Mouse (Mus musculus) embryonic facial prominence, embryonic 15.5 days (tissue): ENCODE data around the gene Myh7b. TPM values are rescaled to one million over a fixed set of nuclear protein-coding genes. Genes with fewer than 3 reads are reported as not detected.

ENCODE experiments used
- ATAC-seq: fragments of 200-750 bp; cut with Nextera tagmentation; 2 replicates; pipeline ENCODE4 v1.8.0; 2017; ENCODE audit warnings: low read depth, moderate TSS enrichment; ENCODE audit not compliant: insufficient number of reproducible peaks, low FRiP score, low TSS enrichment
- H3K27ac ChIP-seq: fragments of 300-500 bp; sonication (generic); replicated peaks from 2 replicates; pipeline ENCODE4 v1.5.1; 2015; ENCODE audit warnings: mild to moderate bottlenecking, inconsistent platforms
- H3K27me3 ChIP-seq: fragments of 300-500 bp; sonication (generic); 2 replicates; pipeline ENCODE4 v1.6.1; 2015; ENCODE audit warnings: inconsistent platforms
- H3K36me3 ChIP-seq: fragments of 300-500 bp; sonication (generic); 2 replicates; pipeline ENCODE4 v1.6.1; 2015; ENCODE audit warnings: mild to moderate bottlenecking, inconsistent platforms
- H3K4me1 ChIP-seq: fragments of 300-500 bp; sonication (generic); 2 replicates; pipeline ENCODE4 v1.6.1; 2015; ENCODE audit warnings: inconsistent platforms
- H3K4me2 ChIP-seq: fragments of 300-500 bp; sonication (generic); replicated peaks from 2 replicates; pipeline ENCODE4 v1.6.1; 2015; ENCODE audit warnings: mild to moderate bottlenecking, inconsistent platforms
- H3K4me3 ChIP-seq: fragments of 300-500 bp; sonication (generic); replicated peaks from 2 replicates; pipeline ENCODE4 v1.5.1; 2015; ENCODE audit warnings: mild to moderate bottlenecking, inconsistent platforms
- H3K9ac ChIP-seq: fragments of 300-500 bp; sonication (generic); 2 replicates; pipeline ENCODE4 v1.6.1; 2015; ENCODE audit warnings: inconsistent platforms
- H3K9me3 ChIP-seq: fragments of 300-500 bp; sonication (generic); replicated peaks from 2 replicates; pipeline ENCODE4 v1.6.1; 2016; ENCODE audit warnings: inconsistent platforms
- WGBS: fragments of 180-500 bp; shearing (Covaris S2); methylation state at CpG from one replicate; pipeline ENCODE4 v1.1.7; 2015; 5-methylcytosine and 5-hydroxymethylcytosine counted together
- polyA plus RNA-seq: library from polyadenylated mRNA; unstranded; fragments of >200 nt; fragmentation: Nextera tagmentation; extraction: Ambion mirVana; gene quantifications from 2 replicates; pipeline ENCODE4 v1.2.1, GENCODE M21; 2015

Gene Myh7b
- polyA plus RNA-seq, 1 experiment from 2014 or later, result 1.7 TPM

DNA sequence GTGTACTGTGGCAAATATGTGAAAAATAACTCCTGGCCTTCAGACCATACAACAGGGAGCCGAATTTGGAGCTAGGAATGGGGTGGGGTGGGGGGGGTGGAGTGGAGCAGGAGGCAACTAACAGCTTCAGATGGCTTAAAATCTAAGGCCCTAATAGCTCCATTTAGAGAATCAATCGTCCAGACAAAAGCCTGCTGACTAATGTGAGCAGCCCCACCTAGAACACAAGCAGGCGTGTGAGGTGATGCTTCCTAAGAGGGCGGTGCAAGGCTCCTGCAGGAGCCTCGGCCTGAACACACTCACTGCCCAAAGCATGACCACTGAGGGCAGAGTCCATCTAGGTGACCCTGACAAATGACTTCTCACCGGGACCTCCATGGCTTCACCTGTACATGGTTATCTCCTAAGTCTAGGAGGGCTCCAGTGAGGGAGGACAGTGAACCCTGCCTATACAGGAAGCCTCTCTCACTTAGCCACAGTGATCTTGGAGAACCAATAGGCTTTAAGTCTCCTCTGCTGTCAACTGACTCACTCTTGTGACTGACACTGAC lies 53.0 kb downstream of the Myh7b start:
- WGBS, result 81% methylated on average over 6 of the region's 6 CpGs
- H3K4me3 ChIP-seq, result no peak overlapping the region
- H3K27ac ChIP-seq, result no peak overlapping the region

GRCm38 (mm10) chr2:155667881-155668280 lies 56.9 kb downstream of the Myh7b start:
- Histone ChIP-seq H3K9ac (no peak overlapping the region), H3K4me2 (no peak overlapping the region), H3K36me3 (peaks cover 68% of the 10 kb centered on the region), H3K4me3 (no peak overlapping the region), H3K9me3 (no peaks in the 10 kb centered on the region), H3K27ac (no peak overlapping the region), H3K27me3 (no peaks in the 10 kb centered on the region), H3K4me1 (no peaks in the 10 kb centered on the region)
- WGBS, result 97% methylated on average over 8 of the region's 8 CpGs
- ATAC-seq, result no peak

More for the DNA sequence above, 53.0 kb downstream of the Myh7b start:
- H3K9ac ChIP-seq, result no peak overlapping the region
- peaks cover 73% of the 10 kb centered on the region for H3K36me3 ChIP-seq
- ATAC-seq, result no peak
- H3K4me1 ChIP-seq, result no peaks in the 10 kb centered on the region
- no peak overlapping the region for H3K4me2 ChIP-seq
- H3K9me3 ChIP-seq, result no peaks in the 10 kb centered on the region
- no peaks in the 10 kb centered on the region for H3K27me3 ChIP-seq

DNA sequence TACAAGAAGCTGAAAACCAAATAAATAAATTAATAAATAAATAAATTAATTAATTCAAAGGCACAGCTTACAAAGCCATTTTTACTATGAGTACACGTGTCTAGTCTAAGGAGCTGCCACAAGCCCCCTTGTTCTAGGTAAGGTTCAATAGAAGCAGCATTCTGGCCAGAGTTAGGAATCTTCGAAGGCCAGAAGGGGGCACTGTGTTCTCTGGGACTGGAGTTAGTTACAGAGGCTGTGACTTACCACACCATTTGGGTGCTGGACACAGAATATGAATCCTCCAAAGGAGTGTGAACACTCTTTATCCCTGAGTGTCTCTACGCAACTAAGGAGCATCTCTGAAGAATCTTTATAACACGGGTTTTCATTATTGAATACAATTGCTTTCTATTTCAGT lies 57.4 kb downstream of the Myh7b start:
- H3K9me3 ChIP-seq, result no peaks in the 10 kb centered on the region
- H3K9ac ChIP-seq, result no peak overlapping the region
- peaks cover 67% of the 10 kb centered on the region for H3K36me3 ChIP-seq
- no peak for ATAC-seq
- no peak overlapping the region for H3K27ac ChIP-seq
- H3K27me3 ChIP-seq, result no peaks in the 10 kb centered on the region
- H3K4me1 ChIP-seq, result no peaks in the 10 kb centered on the region
- no peak overlapping the region for H3K4me2 ChIP-seq
- H3K4me3 ChIP-seq, result no peak overlapping the region
- 82% methylated on average over 4 of the region's 4 CpGs for WGBS

DNA sequence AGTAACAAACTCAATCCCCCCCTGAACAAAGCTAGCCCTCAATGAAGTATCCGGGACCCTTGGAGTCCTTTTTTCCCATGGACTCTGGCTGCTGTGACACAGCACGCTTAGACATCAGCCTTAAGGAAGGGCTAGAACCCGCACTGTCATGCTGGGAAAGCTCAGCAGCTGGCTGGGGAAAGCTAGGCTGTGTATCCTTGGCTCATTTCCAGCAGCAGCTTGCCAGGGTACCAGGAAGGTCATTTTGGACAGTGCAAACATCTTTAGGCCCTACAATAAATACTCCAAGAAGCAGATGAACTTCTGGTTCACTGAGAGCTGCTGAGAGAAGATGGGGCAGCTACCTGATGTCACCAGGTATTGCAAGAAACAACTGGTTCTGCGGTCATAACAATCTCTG lies 60.2 kb downstream of the Myh7b start:
- no peak overlapping the region for H3K4me2 ChIP-seq
- no peak overlapping the region for H3K4me3 ChIP-seq
- WGBS, result 86% methylated on average over 4 of the region's 4 CpGs
- H3K36me3 ChIP-seq, result peaks cover 44% of the 10 kb centered on the region
- H3K4me1 ChIP-seq, result no peaks in the 10 kb centered on the region
- no peak overlapping the region for H3K9ac ChIP-seq
- no peaks in the 10 kb centered on the region for H3K9me3 ChIP-seq
- ATAC-seq, result no peak
- H3K27ac ChIP-seq, result no peak overlapping the region
- H3K27me3 ChIP-seq, result no peaks in the 10 kb centered on the region

DNA sequence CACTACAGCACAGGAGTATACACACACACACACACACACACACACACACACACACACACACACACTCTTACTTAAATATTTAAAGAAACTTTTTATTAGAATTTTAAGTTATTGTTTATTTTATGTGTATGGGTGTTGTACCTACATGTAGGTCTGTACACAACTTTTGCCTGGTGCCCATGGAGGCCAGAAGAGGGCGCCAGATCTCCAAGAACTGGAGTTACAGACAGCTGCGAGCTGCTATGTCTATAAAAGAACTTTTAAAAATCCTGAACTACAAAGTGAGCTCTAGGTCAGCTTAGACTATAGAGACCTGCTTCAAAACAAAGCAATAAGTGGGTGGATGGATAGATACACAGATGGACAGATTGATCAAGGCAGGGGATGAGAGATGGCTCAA lies 62.5 kb downstream of the Myh7b start:
- H3K4me2 ChIP-seq, result no peak overlapping the region
- H3K4me3 ChIP-seq, result no peak overlapping the region
- H3K36me3 ChIP-seq, result peaks cover 24% of the 10 kb centered on the region
- no peaks in the 10 kb centered on the region for H3K27me3 ChIP-seq
- H3K9me3 ChIP-seq, result no peaks in the 10 kb centered on the region
- no peaks in the 10 kb centered on the region for H3K4me1 ChIP-seq
- 16% methylated on average over 2 of the region's 2 CpGs for WGBS
- H3K9ac ChIP-seq, result no peak overlapping the region
- no peak overlapping the region for H3K27ac ChIP-seq
- no peak for ATAC-seq

DNA sequence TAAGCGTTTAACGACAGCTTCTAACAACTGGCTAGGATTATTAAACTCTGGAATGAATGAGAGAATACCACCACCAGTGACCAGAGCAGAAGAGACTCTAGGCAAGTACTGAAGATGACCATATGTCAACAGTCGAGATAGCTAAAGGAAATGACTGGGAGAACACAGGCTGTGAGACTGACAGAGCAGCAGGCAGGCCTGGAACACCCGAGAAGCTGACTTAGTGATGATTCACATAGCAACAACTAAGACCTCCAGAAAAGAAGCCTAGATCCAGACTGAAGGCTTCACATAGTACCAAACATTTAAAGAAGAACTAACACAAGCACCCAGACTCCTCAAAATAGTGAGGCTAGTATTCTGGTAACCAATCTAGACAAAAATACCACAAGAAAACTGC lies 64.1 kb downstream of the Myh7b start:
- 72% methylated on average over 4 of the region's 4 CpGs for WGBS

DNA sequence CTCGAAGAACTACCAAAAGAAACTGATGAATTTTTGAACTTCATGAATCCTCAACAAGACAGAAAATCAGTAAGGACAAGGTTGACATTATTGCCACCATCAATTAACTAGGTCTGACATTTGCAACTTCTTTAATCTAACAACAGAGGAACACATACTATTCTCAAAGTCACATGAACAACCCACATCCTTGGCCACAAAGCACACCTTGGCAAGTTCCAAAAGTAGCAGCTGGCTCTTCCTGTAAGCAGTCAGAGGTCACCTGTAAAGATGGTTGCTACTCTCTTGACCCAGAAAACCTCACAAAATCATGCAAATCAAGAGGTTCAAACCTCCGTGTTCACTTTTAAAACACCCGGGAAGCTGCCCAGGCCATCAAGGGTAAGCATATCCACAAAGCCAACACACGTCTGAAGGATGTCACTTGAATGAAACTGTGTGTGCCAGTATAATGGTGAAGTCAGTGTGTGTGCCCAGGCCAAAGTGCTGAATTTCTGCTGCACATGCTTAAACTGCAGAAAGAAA lies 68.6 kb downstream of the Myh7b start:
- no peaks in the 10 kb centered on the region for H3K9me3 ChIP-seq
- ATAC-seq, result no peak
- no peak overlapping the region for H3K4me3 ChIP-seq
- H3K36me3 ChIP-seq, result no peaks in the 10 kb centered on the region; the same call in 1 of the 2 replicates
- WGBS, result 90% methylated on average over 4 of the region's 4 CpGs
- H3K9ac ChIP-seq, result no peak overlapping the region
- H3K4me2 ChIP-seq, result no peak overlapping the region
- no peaks in the 10 kb centered on the region for H3K4me1 ChIP-seq
- H3K27me3 ChIP-seq, result no peaks in the 10 kb centered on the region
- H3K27ac ChIP-seq, result no peak overlapping the region

More for the DNA sequence above, 64.1 kb downstream of the Myh7b start:
- no peak overlapping the region for H3K27ac ChIP-seq
- peaks cover 23% of the 10 kb centered on the region for H3K36me3 ChIP-seq
- no peak overlapping the region for H3K4me2 ChIP-seq
- no peaks in the 10 kb centered on the region for H3K4me1 ChIP-seq
- no peak overlapping the region for H3K4me3 ChIP-seq
- no peaks in the 10 kb centered on the region for H3K27me3 ChIP-seq
- H3K9me3 ChIP-seq, result no peaks in the 10 kb centered on the region
- ATAC-seq, result no peak
- no peak overlapping the region for H3K9ac ChIP-seq

DNA sequence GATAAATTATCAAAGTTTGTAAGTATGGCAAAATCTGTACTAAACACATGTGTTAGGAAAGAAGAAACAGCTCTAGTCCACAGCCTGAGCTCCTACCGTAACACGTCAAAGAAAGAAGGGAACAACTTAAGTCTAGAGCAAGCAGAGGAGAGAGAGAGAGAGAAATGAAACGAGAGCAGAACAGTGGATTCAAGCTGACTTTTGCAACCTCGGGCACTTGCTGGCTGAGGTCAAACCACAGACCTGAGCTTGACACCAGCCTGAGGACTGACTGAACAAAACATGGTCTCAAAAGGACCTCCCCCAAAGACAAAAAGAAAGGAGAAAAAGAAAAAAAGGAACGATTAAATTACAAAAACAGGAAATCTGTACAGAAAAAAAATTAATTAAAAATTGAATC lies 69.6 kb downstream of the Myh7b start:
- Histone ChIP-seq H3K36me3 (no peaks in the 10 kb centered on the region; the same call in 1 of the 2 replicates), H3K4me1 (no peaks in the 10 kb centered on the region), H3K4me2 (no peak overlapping the region), H3K4me3 (no peak overlapping the region), H3K27ac (no peak overlapping the region), H3K9me3 (no peaks in the 10 kb centered on the region), H3K9ac (no peak overlapping the region), H3K27me3 (no peaks in the 10 kb centered on the region)
- ATAC-seq, result no peak
- WGBS, result 58% methylated on average over 5 of the region's 5 CpGs

GRCm38 (mm10) chr2:155681194-155681593 lies 70.2 kb downstream of the Myh7b start:
- no peaks in the 10 kb centered on the region for H3K27me3 ChIP-seq
- no peak overlapping the region for H3K4me3 ChIP-seq
- H3K9me3 ChIP-seq, result no peaks in the 10 kb centered on the region
- H3K4me2 ChIP-seq, result no peak overlapping the region
- H3K27ac ChIP-seq, result no peak overlapping the region
- no peak for ATAC-seq
- H3K36me3 ChIP-seq, result no peaks in the 10 kb centered on the region; the same call in 1 of the 2 replicates
- H3K9ac ChIP-seq, result no peak overlapping the region
- WGBS, result 65% methylated on average over 8 of the region's 8 CpGs
- no peaks in the 10 kb centered on the region for H3K4me1 ChIP-seq

- Histone ChIP-seq H3K9me3 (no peaks in the 10 kb centered on the region), H3K27me3 (no peaks in the 10 kb centered on the region), H3K27ac (no peak overlapping the region), H3K36me3 (no peaks in the 10 kb centered on the region; the same call in 1 of the 2 replicates), H3K9ac (no peak overlapping the region), H3K4me2 (no peak overlapping the region), H3K4me1 (no peaks in the 10 kb centered on the region), H3K4me3 (no peak overlapping the region)
- WGBS, result 87% methylated on average over 2 of the region's 2 CpGs
- no peak for ATAC-seq
Observed at GRCm38 (mm10) chr2:155681874-155682273, 70.9 kb downstream of the Myh7b start.

DNA sequence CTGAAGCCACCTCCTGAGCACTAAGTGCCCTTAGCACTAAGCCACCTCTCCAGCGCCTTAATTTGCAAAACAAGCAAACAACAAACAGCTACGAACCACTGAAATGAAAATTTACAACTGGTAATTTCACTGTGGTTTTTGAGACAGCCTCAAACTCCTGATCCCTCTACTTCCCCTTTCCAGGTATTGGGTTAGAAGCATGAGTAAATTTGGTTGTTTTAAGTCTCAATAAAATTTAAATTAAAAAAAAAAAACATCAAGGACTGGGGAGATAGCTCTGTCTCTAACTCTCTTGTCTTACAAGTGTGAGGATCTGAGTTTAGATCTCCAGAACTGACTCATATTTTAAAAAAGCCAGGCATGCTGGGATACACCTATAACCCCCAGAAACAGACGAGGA lies 72.1 kb downstream of the Myh7b start:
- Histone ChIP-seq H3K9me3 (no peaks in the 10 kb centered on the region), H3K4me3 (no peak overlapping the region), H3K4me2 (no peak overlapping the region), H3K27me3 (no peaks in the 10 kb centered on the region), H3K9ac (no peak overlapping the region), H3K4me1 (no peaks in the 10 kb centered on the region), H3K36me3 (no peaks in the 10 kb centered on the region; the same call in 1 of the 2 replicates), H3K27ac (no peak overlapping the region)
- no peak for ATAC-seq
- 77% methylated on average over 3 of the region's 3 CpGs for WGBS

DNA sequence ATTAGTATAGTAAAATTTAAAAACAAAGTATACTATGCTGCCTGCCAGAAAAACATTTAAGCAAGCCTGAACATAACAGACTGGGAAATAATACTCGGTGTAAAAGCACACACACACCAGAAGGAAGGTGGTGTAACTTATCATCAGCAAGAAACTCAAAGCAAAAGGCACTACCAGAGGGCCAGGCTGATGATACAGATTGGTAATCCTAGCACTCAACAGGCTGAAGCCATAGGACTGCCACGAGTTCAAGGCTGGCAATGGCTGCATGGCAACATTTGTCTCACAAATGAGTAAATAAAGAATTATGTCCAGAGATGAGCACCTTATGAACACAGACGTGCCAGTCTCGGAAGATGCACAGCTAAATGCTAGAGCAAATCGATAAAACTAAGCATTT lies 72.8 kb downstream of the Myh7b start:
- WGBS, result 93% methylated on average over 5 of the region's 5 CpGs
- ATAC-seq, result no peak

More for the DNA sequence above, 72.8 kb downstream of the Myh7b start:
- Histone ChIP-seq H3K9me3 (no peaks in the 10 kb centered on the region), H3K9ac (no peak overlapping the region), H3K4me3 (no peak overlapping the region), H3K27me3 (no peaks in the 10 kb centered on the region), H3K4me2 (no peak overlapping the region), H3K36me3 (no peaks in the 10 kb centered on the region; the same call in 1 of the 2 replicates), H3K27ac (no peak overlapping the region), H3K4me1 (no peaks in the 10 kb centered on the region)
